Mouse (Mus musculus): ENCODE data around the gene Asb6.

Asb6 gene

GRCm38 (mm10) chr2:30830283-30830795 lies at the start of gene Asb6:
Asb6 (minus strand) TSS chr2:30830333.
- no peak for DNase-seq (ENCODE audit: low read depth, low spot score)

DNA sequence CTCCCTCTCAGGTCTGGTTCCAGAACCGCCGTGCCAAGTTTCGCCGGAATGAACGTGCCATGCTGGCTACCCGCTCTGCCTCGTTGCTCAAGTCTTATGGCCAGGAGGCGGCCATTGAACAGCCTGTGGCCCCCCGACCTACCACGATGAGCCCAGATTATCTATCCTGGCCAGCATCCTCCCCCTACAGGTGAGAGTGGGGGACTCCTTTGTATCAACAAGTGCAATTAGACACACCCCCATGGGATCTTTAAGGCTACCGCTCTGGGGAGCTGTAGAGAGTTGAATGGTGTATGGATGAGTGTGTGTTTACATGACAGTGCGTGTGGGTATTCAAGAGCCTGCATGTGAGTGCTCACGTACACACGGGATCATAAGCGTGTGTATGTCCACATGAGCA lies 49.3 kb upstream of the Asb6 start:
- no peak for DNase-seq (ENCODE audit: low read depth, low spot score)

GRCm38 (mm10) chr2:30875621-30876432 lies 45.7 kb upstream of the Asb6 start:
- no peak for DNase-seq (ENCODE audit: low read depth, low spot score)

- no peak for DNase-seq (ENCODE audit: low read depth, low spot score)
These were observed 45.0 kb upstream of the Asb6 start for GRCm38 (mm10) chr2:30875096-30875495.

DNA sequence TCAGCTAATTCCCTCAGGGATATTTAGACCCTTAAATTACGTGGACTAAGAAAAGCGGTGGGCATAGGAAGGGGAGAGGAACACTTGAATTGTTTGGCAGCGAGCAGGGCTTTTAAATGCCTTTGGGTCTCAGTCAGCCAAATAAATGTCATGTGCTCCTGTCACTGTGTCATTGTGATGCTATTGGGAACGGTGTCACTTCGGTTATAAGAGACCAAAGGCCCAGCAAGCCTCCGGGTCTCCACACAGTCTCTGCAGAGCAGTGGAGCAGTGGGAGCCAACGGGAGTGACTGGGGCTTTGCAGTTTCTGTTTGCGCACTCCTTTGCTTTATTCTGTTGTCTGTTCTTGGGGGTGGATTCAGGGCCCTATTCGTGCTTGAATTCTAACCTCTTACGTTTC lies 44.3 kb upstream of the Asb6 start:
- no peak for DNase-seq (ENCODE audit: low read depth, low spot score)

GRCm38 (mm10) chr2:30872669-30873068 lies 42.5 kb upstream of the Asb6 start:
- DNase-seq (ENCODE audit: low read depth, low spot score): no peak

GRCm38 (mm10) chr2:30870863-30871262 lies 40.7 kb upstream of the Asb6 start:
- no peak for DNase-seq (ENCODE audit: low read depth, low spot score)

DNA sequence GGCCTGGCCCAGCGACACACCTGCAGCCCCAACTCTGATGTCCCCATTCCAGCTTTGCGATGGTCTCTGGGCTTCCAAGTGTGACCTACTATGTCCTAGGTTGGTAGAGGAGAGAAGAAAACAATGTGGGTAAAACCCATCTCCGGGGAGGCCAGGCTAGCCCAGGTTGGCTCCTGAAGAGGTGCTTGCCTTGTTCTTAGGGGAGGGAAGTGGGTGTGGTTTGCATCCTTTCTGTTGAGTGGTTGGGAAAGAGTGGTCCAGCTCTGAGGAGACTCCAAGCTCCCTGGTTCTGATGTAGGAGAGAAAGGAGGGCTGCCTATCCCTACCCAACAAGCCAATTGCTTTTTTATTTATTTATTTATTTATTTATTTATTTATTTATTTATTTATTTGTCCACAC lies 35.3 kb upstream of the Asb6 start:
- DNase-seq (ENCODE audit: low read depth, low spot score): no peak

DNA sequence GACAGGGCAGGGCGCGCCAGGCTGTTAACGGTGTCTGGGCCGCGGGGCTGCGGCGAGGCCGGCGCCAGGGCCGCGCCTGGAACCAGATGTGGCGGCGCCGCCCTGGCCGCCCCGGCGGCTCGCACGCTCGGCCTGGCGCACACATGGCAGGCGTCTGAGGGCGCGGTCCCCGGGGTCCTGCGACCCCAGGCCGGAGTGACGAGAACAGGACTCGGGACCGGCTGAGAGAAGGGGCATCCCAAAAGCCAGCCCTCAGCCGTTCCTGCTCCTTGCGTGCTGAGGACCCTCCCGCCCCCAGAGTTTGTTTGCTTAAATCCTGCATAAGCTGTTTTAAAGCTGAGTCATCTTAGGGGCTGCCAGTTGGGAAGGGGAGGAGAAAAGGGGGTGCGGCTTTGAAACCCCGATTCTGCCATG lies 34.8 kb upstream of the Asb6 start:
- DNase-seq (ENCODE audit: low read depth, low spot score): no peak

- DNase-seq (ENCODE audit: low read depth, low spot score): no peak
These were observed 33.4 kb upstream of the Asb6 start for GRCm38 (mm10) chr2:30863574-30863973.

- DNase-seq (ENCODE audit: low read depth, low spot score): no peak
These were observed 31.9 kb upstream of the Asb6 start for GRCm38 (mm10) chr2:30862081-30862480.

- DNase-seq (ENCODE audit: low read depth, low spot score): no peak
These were observed 29.6 kb upstream of the Asb6 start for GRCm38 (mm10) chr2:30859782-30860181.

- no peak for DNase-seq (ENCODE audit: low read depth, low spot score)
These were observed 26.9 kb upstream of the Asb6 start for GRCm38 (mm10) chr2:30857076-30857475.

GRCm38 (mm10) chr2:30852771-30853313 lies 22.7 kb upstream of the Asb6 start:
- no peak for DNase-seq (ENCODE audit: low read depth, low spot score)

DNA sequence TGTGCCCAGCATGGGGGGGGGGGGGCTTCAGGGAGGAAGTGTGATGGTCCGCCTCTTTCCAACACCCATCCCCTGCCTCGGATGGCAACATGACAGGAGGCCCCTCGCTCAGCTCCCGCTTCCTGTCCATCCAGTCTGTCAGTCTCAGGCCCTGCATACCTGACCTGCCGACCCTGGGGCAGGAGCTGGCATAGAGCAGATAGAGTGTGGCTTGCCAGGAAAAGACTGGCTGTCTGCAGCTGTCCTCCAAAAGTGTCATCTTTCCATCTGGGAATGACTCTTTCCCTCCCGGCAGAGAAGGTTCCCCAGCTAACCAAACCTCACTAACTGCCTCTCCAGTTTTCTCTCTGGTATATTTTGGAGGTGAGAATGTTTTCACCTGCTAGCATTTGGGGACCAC lies 20.4 kb upstream of the Asb6 start:
- no peak for DNase-seq (ENCODE audit: low read depth, low spot score)

DNA sequence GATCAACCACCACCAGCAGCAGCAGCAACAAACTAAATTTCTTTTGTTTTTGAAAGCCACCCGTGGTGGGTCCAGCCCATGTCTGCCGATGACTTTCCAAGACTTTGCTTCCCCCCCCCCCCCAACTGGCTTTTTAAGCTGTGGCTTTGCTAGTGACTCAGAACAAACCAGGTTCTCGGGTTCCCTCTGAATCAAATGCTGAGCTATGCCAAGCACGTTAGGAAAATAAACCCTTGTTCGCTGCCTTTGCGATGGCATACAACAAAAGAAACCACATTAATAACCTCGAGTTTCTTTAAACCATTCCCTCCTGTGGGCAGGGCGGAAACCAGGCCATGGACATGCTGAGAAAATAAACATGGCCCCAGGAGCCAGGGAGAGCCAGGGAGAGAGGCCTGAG lies 18.1 kb upstream of the Asb6 start:
- DNase-seq (ENCODE audit: low read depth, low spot score): no peak

DNA sequence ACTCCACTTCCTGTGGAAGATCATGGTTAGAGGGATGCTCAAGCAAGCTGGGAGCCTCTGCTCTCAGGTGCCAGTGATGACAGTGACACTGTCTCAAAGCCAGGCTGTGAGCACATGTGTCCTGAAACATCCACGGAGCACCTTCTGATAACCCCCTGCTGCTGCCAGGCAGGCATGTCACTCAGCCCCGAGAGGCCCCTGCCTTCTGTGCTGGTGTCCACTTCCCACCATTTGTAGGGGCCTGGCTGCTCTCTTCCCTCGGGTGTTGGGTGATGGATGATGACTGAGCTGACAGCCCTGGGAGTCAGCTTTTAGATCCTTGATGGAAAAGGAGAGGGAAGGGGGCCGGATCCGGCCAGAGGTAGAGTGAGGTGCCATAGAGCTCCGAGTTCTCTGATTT lies 16.6 kb upstream of the Asb6 start:
- DNase-seq (ENCODE audit: low read depth, low spot score): no peak

DNA sequence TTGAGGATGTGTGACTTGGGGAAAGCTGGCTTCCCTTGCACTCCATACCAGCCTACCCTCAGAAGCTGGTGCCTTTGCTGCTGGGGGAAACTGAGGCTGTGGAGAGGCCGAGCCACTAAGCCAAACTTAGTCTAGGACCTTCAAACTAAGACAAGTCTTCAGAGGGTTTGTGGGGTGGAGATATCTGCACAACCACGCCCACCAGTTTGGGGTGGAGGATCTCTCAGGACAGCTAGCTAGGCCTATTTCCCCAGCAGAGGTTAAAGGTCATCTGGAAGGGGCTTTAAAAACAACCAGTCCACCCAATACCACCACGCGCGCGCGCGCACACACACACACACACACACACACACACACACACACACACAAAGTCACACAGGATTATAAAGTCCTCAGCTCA lies 16.1 kb upstream of the Asb6 start:
- no peak for DNase-seq (ENCODE audit: low read depth, low spot score)

GRCm38 (mm10) chr2:30845152-30846070 lies 15.3 kb upstream of the Asb6 start:
- no peak for DNase-seq (ENCODE audit: low read depth, low spot score)

- DNase-seq (ENCODE audit: low read depth, low spot score): no peak
These were observed 12.5 kb upstream of the Asb6 start for GRCm38 (mm10) chr2:30842615-30843014.

GRCm38 (mm10) chr2:30836238-30836990 lies 6.3 kb upstream of the Asb6 start:
- no peak for DNase-seq (ENCODE audit: low read depth, low spot score)
